Comparison of ENCODE assay signal across 9 mouse cellular contexts in genomic region chr2:8754142-8754541, GRCm38 (mm10).
DNase-seq lines count a peak whose midpoint lies in the region; ATAC-seq lines count a peak whose summit lies in the region.
"Had no signal": no experiment of that assay in that cellular context is flagged by ENCODE, and none has a peak within 500 bp of the region (broad histone marks: within the 10 kb centered on the region; RNA-seq: fewer than 3 reads in every experiment).

No protein-coding gene starts in this region.

- no peaks in the 10 kb centered on the region for H3K9me3 ChIP-seq in forebrain, embryonic 16.5 days (ENCODE audit: control insufficient read depth, low read length)
- H3K9me3 ChIP-seq: heart, embryonic 15.5 days had no signal

- no peak overlapping the region for H3K4me3 ChIP-seq in forebrain, embryonic 16.5 days (replicated peaks; ENCODE audit: low read length)
- H3K4me3 ChIP-seq: heart, embryonic 15.5 days had no signal

- no peak overlapping the region for H3K9ac ChIP-seq in forebrain, embryonic 16.5 days (replicated peaks; ENCODE audit: low read depth, low read length)
- H3K9ac ChIP-seq: heart, embryonic 15.5 days had no signal

- peak; percentile 67 for ATAC-seq in forebrain, embryonic 16.5 days

- H3K4me2 ChIP-seq in forebrain, embryonic 16.5 days (ENCODE audit: low read length): no peak overlapping the region
- H3K4me2 ChIP-seq: heart, embryonic 15.5 days had no signal

- no peaks in the 10 kb centered on the region for H3K4me1 ChIP-seq in forebrain, embryonic 16.5 days (replicated peaks; ENCODE audit: control insufficient read depth, insufficient read depth, low read length)
- H3K4me1 ChIP-seq: heart, embryonic 15.5 days had no signal

- no peaks in the 10 kb centered on the region for H3K36me3 ChIP-seq in forebrain, embryonic 16.5 days (ENCODE audit: control insufficient read depth, insufficient read depth)
- H3K36me3 ChIP-seq in splenic B cell, adult 2 months (ENCODE audit: control insufficient read depth, insufficient read depth, low read length, poor library complexity, severe bottlenecking): no peaks in the 10 kb centered on the region
- H3K36me3 ChIP-seq: heart, embryonic 15.5 days had no signal

- WGBS in forebrain, embryonic 16.5 days: 8% methylated on average over 1 of the region's 1 CpGs

- H3K27ac ChIP-seq in forebrain, embryonic 16.5 days (ENCODE audit: low read length): no peak overlapping the region
- H3K27ac ChIP-seq: heart, embryonic 15.5 days had no signal

- peak; percentile 13 to 15 for DNase-seq in cerebellum, adult 18-20 months
- no peak for DNase-seq in cerebellum, adult 11-12 months
- DNase-seq in B cell, adult 2 months: peak; percentile 2 to 5
- peak; percentile 6 for DNase-seq in brain, embryonic 18.5 days (ENCODE audit: low read depth, low spot score)
- peak; percentile 51 to 55 for DNase-seq in kidney, postnatal 4 days
- DNase-seq in lung, postnatal 36 days: peak; percentile 51
- DNase-seq in splenic B cell, adult 2 months (ENCODE audit: low read depth, low spot score): peak; percentile 35

- no peaks in the 10 kb centered on the region for H3K27me3 ChIP-seq in forebrain, embryonic 16.5 days (replicated peaks; ENCODE audit: control insufficient read depth, insufficient read depth, low read length)
- no peaks in the 10 kb centered on the region for H3K27me3 ChIP-seq in splenic B cell, adult 2 months (ENCODE audit: control insufficient read depth, insufficient read depth, low read length, poor library complexity, severe bottlenecking)
- H3K27me3 ChIP-seq: heart, embryonic 15.5 days had no signal
